Mouse (Mus musculus) lung, embryonic 14.5 days (tissue): ENCODE data around the gene Gpr37. TPM values are rescaled to one million over a fixed set of nuclear protein-coding genes. Genes with fewer than 3 reads are reported as not detected.

Experiments used
- ATAC-seq: fragments of 200-750 bp; cut with Nextera tagmentation; 2 replicates; pipeline ENCODE4 v1.8.0; 2017; ENCODE audit warnings: mild to moderate bottlenecking, moderate TSS enrichment, moderate library complexity; ENCODE audit not compliant: insufficient read depth
- DNase-seq: peaks from one replicate; pipeline ENCODE4 v3.0.0-alpha.2; 2015
- H3K27ac ChIP-seq: fragments of 300-500 bp; sonication (generic); 2 replicates; pipeline ENCODE4 v1.5.1; 2014; ENCODE audit warnings: low read depth, mild to moderate bottlenecking, moderate library complexity
- H3K27me3 ChIP-seq: fragments of 300-500 bp; sonication (generic); 2 replicates; pipeline ENCODE4 v1.6.1; 2014; ENCODE audit warnings: low read length, control low read depth; ENCODE audit not compliant: insufficient read depth
- H3K36me3 ChIP-seq: fragments of 300-500 bp; sonication (generic); 2 replicates; pipeline ENCODE4 v1.6.1; 2014; ENCODE audit warnings: control low read depth; ENCODE audit not compliant: insufficient read depth
- H3K4me1 ChIP-seq: fragments of 300-500 bp; sonication (generic); 2 replicates; pipeline ENCODE4 v1.6.1; 2014; ENCODE audit warnings: antibody characterized with exemption, control low read depth; ENCODE audit not compliant: insufficient read depth
- H3K4me2 ChIP-seq: fragments of 300-500 bp; sonication (generic); 2 replicates; pipeline ENCODE4 v1.6.1; 2014; ENCODE audit warnings: mild to moderate bottlenecking
- H3K4me3 ChIP-seq: fragments of 300-500 bp; sonication (generic); 2 replicates; pipeline ENCODE4 v1.5.1; 2014; ENCODE audit warnings: low read depth, low read length
- H3K9ac ChIP-seq: fragments of 300-500 bp; sonication (generic); 2 replicates; pipeline ENCODE4 v1.6.1; 2014
- H3K9me3 ChIP-seq: fragments of 300-500 bp; sonication (generic); 2 replicates; pipeline ENCODE4 v1.6.1; 2016; ENCODE audit warnings: low read depth, low read length, control low read depth
- CTCF ChIP-seq: IDR thresholded peaks from 2 replicates; pipeline ENCODE4 v1.5.1; 2016; ENCODE audit warnings: antibody characterized with exemption, low read depth
- WGBS: fragments of 180-500 bp; shearing (Covaris S2); extraction: QIAGEN DNeasy Blood & Tissue Kit; methylation state at CpG from one replicate; pipeline ENCODE4 v1.1.7; 2014; 5-methylcytosine and 5-hydroxymethylcytosine counted together
- polyA plus RNA-seq: library from polyadenylated mRNA; unstranded; fragments of >200 nt; fragmentation: Nextera tagmentation; extraction: Ambion mirVana; gene quantifications from 2 replicates; pipeline ENCODE4 v1.2.1, GENCODE M21; 2014

Gene Gpr37
- polyA plus RNA-seq, 1 experiment from 2014 or later = 0.58 TPM

- Histone ChIP-seq H3K4me2 (peak overlapping the region; percentile 94), H3K36me3 (no peaks in the 10 kb centered on the region), H3K4me3 (peak overlapping the region; percentile 51), H3K9ac (peak overlapping the region; percentile 48), H3K27ac (0 out of 2 replicates have a peak overlapping the region, but pooled peaks have one; percentile 3), H3K9me3 (no peaks in the 10 kb centered on the region), H3K4me1 (0 out of 2 replicates have a peak, but pooled peaks cover 3% of the 10 kb centered on the region), H3K27me3 (peaks cover 9% of the 10 kb centered on the region)
- TF ChIP-seq CTCF = no peak
- ATAC-seq (peak; percentile 83), DNase-seq (peak; percentile 59)
- under 1% methylated on average over 43 of the region's 43 CpGs for WGBS
These were observed 827 bp downstream of the Gpr37 start for GRCm38 (mm10) chr6:25689520-25690283.

- no peaks in the 10 kb centered on the region for H3K36me3 ChIP-seq
- WGBS = 2% methylated on average over 25 of the region's 25 CpGs
- peak overlapping the region; percentile 11 for H3K9ac ChIP-seq
- H3K27me3 ChIP-seq = peaks cover 9% of the 10 kb centered on the region
- TF ChIP-seq CTCF = no peak
- DNase-seq (peak; percentile 4), ATAC-seq (peak; percentile 22; the same call in 1 of the 2 replicates)
- no peaks in the 10 kb centered on the region for H3K9me3 ChIP-seq
- 0 out of 2 replicates have a peak, but pooled peaks cover 3% of the 10 kb centered on the region for H3K4me1 ChIP-seq
- no peak overlapping the region for H3K27ac ChIP-seq
- H3K4me3 ChIP-seq = peak overlapping the region; percentile 51
- peak overlapping the region; percentile 94 for H3K4me2 ChIP-seq
These were observed 1.5 kb downstream of the Gpr37 start for GRCm38 (mm10) chr6:25688927-25689519.

GRCm38 (mm10) chr6:25686760-25687200 lies 3.7 kb downstream of the Gpr37 start:
- no peak overlapping the region for H3K4me2 ChIP-seq
- WGBS = 21% methylated on average over 3 of the region's 3 CpGs
- no peaks in the 10 kb centered on the region for H3K9me3 ChIP-seq
- H3K36me3 ChIP-seq = no peaks in the 10 kb centered on the region
- H3K4me1 ChIP-seq = 0 out of 2 replicates have a peak, but pooled peaks cover 3% of the 10 kb centered on the region
- TF ChIP-seq CTCF = no peak
- no peak overlapping the region for H3K4me3 ChIP-seq
- H3K27ac ChIP-seq = no peak overlapping the region
- H3K27me3 ChIP-seq = peaks cover 9% of the 10 kb centered on the region
- no peak overlapping the region for H3K9ac ChIP-seq
- ATAC-seq = peak; percentile 69
- peak; percentile 81 for DNase-seq

GRCm38 (mm10) chr6:25684391-25684790 lies 6.1 kb downstream of the Gpr37 start:
- Histone ChIP-seq H3K4me2 (no peak overlapping the region), H3K36me3 (no peaks in the 10 kb centered on the region), H3K4me1 (0 out of 2 replicates have a peak, but pooled peaks cover 3% of the 10 kb centered on the region), H3K27me3 (peaks cover 9% of the 10 kb centered on the region), H3K9ac (no peak overlapping the region), H3K9me3 (no peaks in the 10 kb centered on the region), H3K4me3 (no peak overlapping the region), H3K27ac (no peak overlapping the region)
- TF ChIP-seq CTCF = no peak
- DNase-seq (no peak), ATAC-seq (no peak)
- 72% methylated on average over 2 of the region's 2 CpGs for WGBS

- DNase-seq (no peak), ATAC-seq (no peak)
- Histone ChIP-seq H3K36me3 (no peaks in the 10 kb centered on the region), H3K9me3 (no peaks in the 10 kb centered on the region), H3K4me1 (no peaks in the 10 kb centered on the region), H3K4me2 (no peak overlapping the region), H3K4me3 (no peak overlapping the region), H3K9ac (no peak overlapping the region), H3K27me3 (no peaks in the 10 kb centered on the region), H3K27ac (no peak overlapping the region)
- no peak for TF ChIP-seq CTCF
- WGBS = 93% methylated on average over 4 of the region's 4 CpGs
These were observed 15.4 kb downstream of the Gpr37 start for GRCm38 (mm10) chr6:25675111-25675510.

GRCm38 (mm10) chr6:25673801-25674200 lies 16.7 kb downstream of the Gpr37 start:
- no peak overlapping the region for H3K27ac ChIP-seq
- no peak for TF ChIP-seq CTCF

GRCm38 (mm10) chr6:25670150-25670549 lies 20.4 kb downstream of the Gpr37 start:
- H3K27ac ChIP-seq = no peak overlapping the region
- no peaks in the 10 kb centered on the region for H3K4me1 ChIP-seq
- H3K27me3 ChIP-seq = no peaks in the 10 kb centered on the region
- ATAC-seq (no peak), DNase-seq (no peak)
- no peak overlapping the region for H3K9ac ChIP-seq
- WGBS = 37% methylated on average over 4 of the region's 4 CpGs
- TF ChIP-seq CTCF = no peak
- H3K9me3 ChIP-seq = no peaks in the 10 kb centered on the region
- no peaks in the 10 kb centered on the region for H3K36me3 ChIP-seq
- H3K4me2 ChIP-seq = no peak overlapping the region
- H3K4me3 ChIP-seq = no peak overlapping the region

More at GRCm38 (mm10) chr6:25673801-25674200, 16.7 kb downstream of the Gpr37 start:
- Histone ChIP-seq H3K27me3 (no peaks in the 10 kb centered on the region), H3K9me3 (no peaks in the 10 kb centered on the region), H3K4me1 (no peaks in the 10 kb centered on the region), H3K4me3 (no peak overlapping the region), H3K36me3 (no peaks in the 10 kb centered on the region), H3K9ac (no peak overlapping the region), H3K4me2 (no peak overlapping the region)
- WGBS = 69% methylated on average over 3 of the region's 3 CpGs
- ATAC-seq = no peak
- no peak for DNase-seq
